Mouse (Mus musculus): ENCODE measurements around the gene Tspan11.

DNA sequence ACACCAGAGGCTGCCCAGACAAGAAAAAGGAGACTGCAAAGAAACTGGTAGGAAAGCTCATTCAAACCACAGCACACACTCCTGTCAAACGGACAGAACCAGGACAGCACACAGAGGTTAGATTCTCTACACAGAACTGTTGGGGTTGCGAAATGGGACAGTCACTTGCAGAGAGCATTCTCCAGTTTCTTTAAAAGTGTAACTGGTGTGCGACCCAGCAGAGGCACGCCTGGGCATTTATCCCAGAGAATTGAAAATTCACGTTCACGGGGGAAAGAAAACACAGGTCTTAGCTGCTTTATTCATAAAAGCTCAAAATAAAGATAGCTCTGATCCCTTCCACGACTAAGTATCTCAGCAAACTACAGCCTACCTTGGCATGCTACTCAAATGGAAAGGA lies 18.3 kb upstream of the Tspan11 start:
- TF ChIP-seq CTCF (IDR thresholded peaks at IDR 0.05) (no peak), EP300 (IDR thresholded peaks at IDR 0.05) (no peak)

Measured in lung, postnatal 0 days (tissue).